ENCODE assay signal across 8 mouse cellular contexts in genomic region chr6:25690284-25690605, GRCm38 (mm10). TPM values are rescaled to one million over a fixed set of nuclear protein-coding genes. Genes with fewer than 3 reads are reported as not detected.
DNase-seq lines count a peak whose midpoint lies in the region; ATAC-seq and TF ChIP-seq lines count a peak whose summit lies in the region.

No protein-coding gene starts in this region.

- WGBS in embryonic facial prominence, embryonic 13.5 days: under 1% methylated on average over 5 of the region's 5 CpGs
- 2% methylated on average over 5 of the region's 5 CpGs for WGBS in intestine, embryonic 14.5 days
- 1% methylated on average over 5 of the region's 5 CpGs for WGBS in liver, embryonic 13.5 days (ENCODE audit: insufficient replicate concordance)

- H3K4me2 ChIP-seq in embryonic facial prominence, embryonic 13.5 days: peak overlapping the region; percentile 96
- H3K4me2 ChIP-seq in intestine, embryonic 14.5 days (ENCODE audit: low read length): peak overlapping the region; percentile 98
- peak overlapping the region; percentile 67 for H3K4me2 ChIP-seq in liver, embryonic 13.5 days

- no peak overlapping the region for H3K27ac ChIP-seq in ES-E14 (ENCODE audit: insufficient read depth, low read depth, low read length, poor library complexity, severe bottlenecking)
- no peak overlapping the region for H3K27ac ChIP-seq in embryonic facial prominence, embryonic 13.5 days
- H3K27ac ChIP-seq in intestine, embryonic 14.5 days (ENCODE audit: low read depth): no peak overlapping the region
- H3K27ac ChIP-seq in liver, embryonic 13.5 days: no peak overlapping the region

- H3K36me3 ChIP-seq in erythroblast, embryonic 14.5 days (ENCODE audit: control insufficient read depth): no peaks in the 10 kb centered on the region
- H3K36me3 ChIP-seq in ES-E14 (ENCODE audit: control insufficient read depth, insufficient read depth, low read length, poor library complexity, severe bottlenecking): no peaks in the 10 kb centered on the region
- H3K36me3 ChIP-seq in embryonic facial prominence, embryonic 13.5 days: no peaks in the 10 kb centered on the region
- H3K36me3 ChIP-seq in intestine, embryonic 14.5 days (ENCODE audit: control insufficient read depth, insufficient read depth, low read length): no peaks in the 10 kb centered on the region
- H3K36me3 ChIP-seq in liver, embryonic 13.5 days: no peaks in the 10 kb centered on the region

- no peaks in the 10 kb centered on the region for H3K4me1 ChIP-seq in erythroblast, embryonic 14.5 days (ENCODE audit: control insufficient read depth)
- peaks cover 2 to 5% of the 10 kb centered on the region in 2 experiments; a peak in 2 of 4 replicates for H3K4me1 ChIP-seq in ES-E14 (ENCODE audit: control insufficient read depth in 2 of 2, insufficient read depth in 2 of 2, low read length in 2 of 2, poor library complexity in 1 of 2)
- H3K4me1 ChIP-seq in embryonic facial prominence, embryonic 13.5 days: peaks cover 23% of the 10 kb centered on the region
- 0 out of 2 replicates have a peak, but pooled peaks cover 6% of the 10 kb centered on the region for H3K4me1 ChIP-seq in intestine, embryonic 14.5 days (replicated peaks; ENCODE audit: control insufficient read depth, insufficient read depth, low read length)
- 0 out of 2 replicates have a peak, but pooled peaks cover 4% of the 10 kb centered on the region for H3K4me1 ChIP-seq in liver, embryonic 13.5 days (replicated peaks)

- peak; percentile 16 for DNase-seq in ES-E14 (ENCODE audit: low read depth, low spot score)
- peak; percentile 78 for DNase-seq in intestine, embryonic 14.5 days (ENCODE audit: low spot score)
- DNase-seq in liver, embryonic 13.5 days: no peak
- DNase-seq in right cerebral cortex, postnatal 4 days: peak; percentile 47
- no peak for DNase-seq in spleen, adult 12 weeks (ENCODE audit: low spot score)

- no peak for ATAC-seq in erythroblast, adult 5-6 weeks (replicated peaks; ENCODE audit: low FRiP score, poor library complexity, severe bottlenecking)
- no peak; the same call in 1 of the 2 replicates for ATAC-seq in embryonic facial prominence, embryonic 13.5 days (ENCODE audit: insufficient number of reproducible peaks, insufficient read depth, low FRiP score, low TSS enrichment, low read depth)
- peak; percentile 41; the same call in 1 of the 2 replicates for ATAC-seq in intestine, embryonic 14.5 days (replicated peaks; ENCODE audit: low FRiP score, low TSS enrichment, low read depth)
- no peak for ATAC-seq in liver, embryonic 13.5 days (ENCODE audit: low read depth)

- H3K4me3 ChIP-seq in erythroblast, embryonic 14.5 days (replicated peaks): peak overlapping the region; percentile 40
- peak overlapping the region; percentile 54 to 60 for H3K4me3 ChIP-seq in ES-E14 (ENCODE audit: insufficient read depth in 1 of 2, low read depth in 1 of 2, low read length in 2 of 2, poor library complexity in 1 of 2, severe bottlenecking in 1 of 2)
- H3K4me3 ChIP-seq in embryonic facial prominence, embryonic 13.5 days: peak overlapping the region; percentile 59
- H3K4me3 ChIP-seq in intestine, embryonic 14.5 days (ENCODE audit: low read depth, low read length): peak overlapping the region; percentile 57
- peak overlapping the region; percentile 50 for H3K4me3 ChIP-seq in liver, embryonic 13.5 days (replicated peaks)

- no peaks in the 10 kb centered on the region; the same call in 1 of the 2 replicates for H3K9me3 ChIP-seq in erythroblast, embryonic 14.5 days (ENCODE audit: control insufficient read depth, low read length)
- no peaks in the 10 kb centered on the region for H3K9me3 ChIP-seq in ES-E14 (ENCODE audit: control insufficient read depth, insufficient read depth, low read depth, low read length)
- H3K9me3 ChIP-seq in embryonic facial prominence, embryonic 13.5 days: no peaks in the 10 kb centered on the region
- no peaks in the 10 kb centered on the region for H3K9me3 ChIP-seq in intestine, embryonic 14.5 days (ENCODE audit: control insufficient read depth, low read length)
- H3K9me3 ChIP-seq in liver, embryonic 13.5 days (replicated peaks): no peaks in the 10 kb centered on the region

- H3K9ac ChIP-seq in ES-E14 (ENCODE audit: insufficient read depth, low read depth, low read length, poor library complexity, severe bottlenecking): no peak overlapping the region
- peak overlapping the region; percentile 65 for H3K9ac ChIP-seq in embryonic facial prominence, embryonic 13.5 days
- H3K9ac ChIP-seq in intestine, embryonic 14.5 days (ENCODE audit: low read length): peak overlapping the region; percentile 29; the same call in 1 of the 2 replicates
- no peak overlapping the region for H3K9ac ChIP-seq in liver, embryonic 13.5 days

- peaks cover 41% of the 10 kb centered on the region for H3K27me3 ChIP-seq in erythroblast, embryonic 14.5 days (ENCODE audit: control insufficient read depth)
- peaks cover 22% of the 10 kb centered on the region for H3K27me3 ChIP-seq in embryonic facial prominence, embryonic 13.5 days
- peaks cover 14% of the 10 kb centered on the region for H3K27me3 ChIP-seq in intestine, embryonic 14.5 days (replicated peaks; ENCODE audit: control insufficient read depth, insufficient read depth, low read length)
- peaks cover 34% of the 10 kb centered on the region for H3K27me3 ChIP-seq in liver, embryonic 13.5 days

- in situ Hi-C loops in ES-E14 (cut with MboI; ENCODE audit: low sequenced_read_pairs in 2 of 2, unreplicated experiment in 2 of 2): no loop called here

TF ChIP-seq in ES-E14, 5 proteins besides CTCF, POLR2A, EP300 and RAD21:
- TF ChIP-seq ZNF384 (IDR thresholded peaks at IDR 0.05; ENCODE audit: low read depth, low read length): no peak
- no peak for TF ChIP-seq ZC3H11A (IDR thresholded peaks at IDR 0.05; ENCODE audit: borderline replicate concordance, low read depth, low read length)
- no peak for TF ChIP-seq MAFK (IDR thresholded peaks at IDR 0.05; ENCODE audit: insufficient read depth, low read depth, low read length)
- TF ChIP-seq HCFC1 (IDR thresholded peaks at IDR 0.05; ENCODE audit: borderline replicate concordance, insufficient read depth, low read length): no peak
- no peak for TF ChIP-seq CHD2 (IDR thresholded peaks at IDR 0.05; ENCODE audit: low read depth, low read length)

RNA-seq across cellular contexts. Expression of gene Gpr37, which starts 0.3 kb away (rescaled TPM):
- polyA plus RNA-seq in erythroblast, embryonic 14.5 days (2012): not detected in 2 replicates
- total RNA-seq in erythroblast, adult 5-6 weeks (2015; ENCODE audit: low replicate concordance): not detected in 2 replicates
- total RNA-seq in erythroblast, adult 5-6 weeks (2017; ENCODE audit: low replicate concordance): not detected in 2 replicates
- total RNA-seq in ES-E14 (2012; rRNA removed): not detected in 2 replicates
- 1.9 TPM in 2 replicates for polyA plus RNA-seq in embryonic facial prominence, embryonic 13.5 days (2015; fragmentation: Nextera tagmentation; extraction: Ambion mirVana)
- 0.48 and 0.53 TPM in 2 replicates for polyA plus RNA-seq in intestine, embryonic 14.5 days (2014; fragmentation: Nextera tagmentation; extraction: Ambion mirVana)
- 0.06 and 0.08 TPM in 2 replicates for polyA plus RNA-seq in liver, embryonic 13.5 days (2015; fragmentation: Nextera tagmentation; extraction: Ambion mirVana)

Comparison
In these comparisons a context has a peak if more than half of its experiments do, and no peak if none do; other contexts are left out.
1. DNase-seq: peak in ES-E14 (single experiment), intestine, embryonic 14.5 days (single experiment) and right cerebral cortex, postnatal 4 days (single experiment); none in liver, embryonic 13.5 days (single experiment) and spleen, adult 12 weeks (single experiment).
2. H3K9ac ChIP-seq: peak in embryonic facial prominence, embryonic 13.5 days (single experiment) and intestine, embryonic 14.5 days (single experiment); none in ES-E14 (single experiment) and liver, embryonic 13.5 days (single experiment).
3. Peak in every context shown above with its lines, with median percentiles within 50 percentile points of each other: H3K4me3 ChIP-seq and H3K4me2 ChIP-seq.